Mouse (Mus musculus): ENCODE measurements around the gene Vmn1r195. TPM values are rescaled to one million over a fixed set of nuclear protein-coding genes. Genes with fewer than 3 reads are reported as not detected.
"Not testable (repeated sequence)": the region's sequence is repeated elsewhere in the genome, so short reads cannot be mapped to it uniquely, and the experiment has no call there.

Vmn1r195 gene
- not detected in 2 replicates for polyA plus RNA-seq (2012; rRNA removed)

DNA sequence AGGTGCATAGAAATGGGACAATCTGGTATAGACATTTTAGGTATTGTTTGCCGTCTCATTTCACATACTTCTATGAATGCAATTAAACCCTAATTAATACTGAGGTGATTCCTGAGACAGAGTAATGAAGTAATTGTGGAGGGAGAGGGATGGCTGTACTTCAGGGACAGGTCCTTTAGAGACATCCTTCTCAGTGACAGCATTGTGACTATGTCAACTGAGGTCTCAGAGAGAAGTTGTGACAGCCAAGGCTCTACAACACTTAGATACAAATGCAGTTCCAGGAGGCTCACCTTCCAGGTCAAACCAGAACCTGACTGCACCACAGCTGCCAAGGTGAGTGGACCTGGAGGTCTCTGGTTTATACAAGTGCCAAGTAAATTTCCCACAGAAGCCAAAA is at the start of gene Vmn1r195:
TSS of gene Vmn1r195 (plus strand) at position 301 of the 400 bp plus-strand sequence.
- H3K27ac ChIP-seq (ENCODE audit: control insufficient read depth, insufficient read depth, low read depth, low read length); H3K4me1 ChIP-seq (ENCODE audit: control insufficient read depth, insufficient read depth, low read length); H3K36me3 ChIP-seq (ENCODE audit: control insufficient read depth, insufficient read depth, low read length); H3K4me3 ChIP-seq (ENCODE audit: control insufficient read depth, low read depth, low read length); H3K27me3 ChIP-seq (ENCODE audit: control insufficient read depth, insufficient read depth, low read length): not testable (repeated sequence)

- not testable (repeated sequence) for H3K4me3 ChIP-seq (ENCODE audit: control insufficient read depth, low read depth, low read length); H3K36me3 ChIP-seq (ENCODE audit: control insufficient read depth, insufficient read depth, low read length); H3K27me3 ChIP-seq (ENCODE audit: control insufficient read depth, insufficient read depth, low read length); H3K27ac ChIP-seq (ENCODE audit: control insufficient read depth, insufficient read depth, low read depth, low read length); H3K4me1 ChIP-seq (ENCODE audit: control insufficient read depth, insufficient read depth, low read length)
Measured at GRCm38 (mm10) chr13:22223060-22223459, 47.3 kb upstream of the Vmn1r195 start, which contains the start of gene Vmn1r193. TSS of gene Vmn1r193 (minus strand) at chr13:22223160.

- Histone ChIP-seq H3K36me3 (ENCODE audit: control insufficient read depth, insufficient read depth, low read length) (no peaks in the 10 kb centered on the region), H3K4me1 (ENCODE audit: control insufficient read depth, insufficient read depth, low read length) (no peaks in the 10 kb centered on the region), H3K27me3 (ENCODE audit: control insufficient read depth, insufficient read depth, low read length) (no peaks in the 10 kb centered on the region), H3K4me3 (ENCODE audit: control insufficient read depth, low read depth, low read length) (no peak within 1 kb of the TSS), H3K27ac (ENCODE audit: control insufficient read depth, insufficient read depth, low read depth, low read length) (no peak within 1 kb of the TSS)
- TF ChIP-seq CTCF (IDR thresholded peaks at IDR 0.05; ENCODE audit: control insufficient read depth, insufficient read depth, insufficient replicate concordance, low read depth, low read length), result no peak
- TF ChIP-seq POLR2A (IDR thresholded peaks at IDR 0.05; ENCODE audit: control insufficient read depth, low read depth, low read length), result no peak
Measured at GRCm38 (mm10) chr13:22243915-22244314, 26.4 kb upstream of the Vmn1r195 start, which contains the start of gene Vmn1r194. TSS of gene Vmn1r194 (plus strand) at chr13:22244215.

DNA sequence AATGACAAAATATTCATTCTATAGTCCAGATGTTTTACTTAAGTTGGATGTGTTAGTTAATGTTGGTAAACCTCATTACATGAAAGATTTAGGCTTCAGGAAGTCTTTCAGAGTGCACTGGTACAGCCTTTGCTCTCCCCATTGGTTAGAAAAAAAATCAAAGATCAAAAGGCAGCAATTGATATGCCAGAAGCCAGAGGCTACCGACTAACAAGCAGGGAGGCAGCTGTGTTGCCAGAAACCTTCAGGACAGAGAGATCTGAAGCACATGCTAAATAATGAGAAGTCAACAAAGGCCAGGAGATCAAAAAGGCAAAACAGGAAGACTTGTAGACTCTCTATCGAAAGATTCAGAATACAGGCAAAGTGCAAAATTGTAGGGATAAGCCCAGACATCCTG is 1.4 kb downstream of the Vmn1r195 start:
- Histone ChIP-seq H3K36me3 (ENCODE audit: control insufficient read depth, insufficient read depth, low read length) (no peaks in the 10 kb centered on the region), H3K27ac (ENCODE audit: control insufficient read depth, insufficient read depth, low read depth, low read length) (no peak overlapping the region), H3K4me1 (ENCODE audit: control insufficient read depth, insufficient read depth, low read length) (no peaks in the 10 kb centered on the region), H3K4me3 (ENCODE audit: control insufficient read depth, low read depth, low read length) (no peak overlapping the region), H3K27me3 (ENCODE audit: control insufficient read depth, insufficient read depth, low read length) (no peaks in the 10 kb centered on the region)
- TF ChIP-seq POLR2A (IDR thresholded peaks at IDR 0.05; ENCODE audit: control insufficient read depth, low read depth, low read length) (no peak), CTCF (IDR thresholded peaks at IDR 0.05; ENCODE audit: control insufficient read depth, insufficient read depth, insufficient replicate concordance, low read depth, low read length) (no peak)

GRCm38 (mm10) chr13:22284578-22284977 is 14.3 kb downstream of the Vmn1r195 start:
- no peak overlapping the region for H3K27ac ChIP-seq (ENCODE audit: control insufficient read depth, insufficient read depth, low read depth, low read length)
- H3K36me3 ChIP-seq (ENCODE audit: control insufficient read depth, insufficient read depth, low read length), result no peaks in the 10 kb centered on the region
- H3K4me1 ChIP-seq (ENCODE audit: control insufficient read depth, insufficient read depth, low read length), result no peaks in the 10 kb centered on the region
- no peaks in the 10 kb centered on the region for H3K27me3 ChIP-seq (ENCODE audit: control insufficient read depth, insufficient read depth, low read length)
- H3K4me3 ChIP-seq (ENCODE audit: control insufficient read depth, low read depth, low read length), result no peak overlapping the region
- TF ChIP-seq CTCF (IDR thresholded peaks at IDR 0.05; ENCODE audit: control insufficient read depth, insufficient read depth, insufficient replicate concordance, low read depth, low read length) (no peak), POLR2A (IDR thresholded peaks at IDR 0.05; ENCODE audit: control insufficient read depth, low read depth, low read length) (no peak)

DNA sequence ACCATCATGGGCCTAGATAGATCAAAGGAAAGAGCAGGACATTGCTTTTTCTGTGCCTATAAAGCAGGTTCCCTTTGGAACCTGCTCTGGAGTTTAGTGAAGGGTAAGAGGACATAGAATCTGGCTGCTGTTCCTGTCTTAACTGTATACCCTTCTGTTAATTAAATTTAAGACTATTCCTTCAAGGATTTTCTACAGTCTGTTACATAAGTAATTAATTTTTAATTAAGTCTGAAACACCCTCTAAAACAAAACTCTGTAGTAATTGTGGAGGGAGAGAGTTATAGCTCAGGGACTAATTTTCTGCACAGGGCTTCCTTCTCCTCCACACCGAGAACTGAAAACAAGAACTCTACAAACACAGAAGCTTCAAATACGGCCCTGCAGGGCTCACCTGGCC is 19.3 kb downstream of the Vmn1r195 start, which contains the start of gene Vmn1r196:
TSS of gene Vmn1r196 (plus strand) at position 301 of the 400 bp plus-strand sequence.
- no peaks in the 10 kb centered on the region; the same call in 1 of the 2 replicates for H3K4me1 ChIP-seq (ENCODE audit: control insufficient read depth, insufficient read depth, low read length)
- no peaks in the 10 kb centered on the region for H3K27me3 ChIP-seq (ENCODE audit: control insufficient read depth, insufficient read depth, low read length)
- H3K27ac ChIP-seq (ENCODE audit: control insufficient read depth, insufficient read depth, low read depth, low read length), result no peak within 1 kb of the TSS
- no peaks in the 10 kb centered on the region for H3K36me3 ChIP-seq (ENCODE audit: control insufficient read depth, insufficient read depth, low read length)
- TF ChIP-seq POLR2A (IDR thresholded peaks at IDR 0.05; ENCODE audit: control insufficient read depth, low read depth, low read length) (no peak), CTCF (IDR thresholded peaks at IDR 0.05; ENCODE audit: control insufficient read depth, insufficient read depth, insufficient replicate concordance, low read depth, low read length) (no peak)
- H3K4me3 ChIP-seq (ENCODE audit: control insufficient read depth, low read depth, low read length), result no peak within 1 kb of the TSS

- H3K4me1 ChIP-seq (ENCODE audit: control insufficient read depth, insufficient read depth, low read length); H3K27ac ChIP-seq (ENCODE audit: control insufficient read depth, insufficient read depth, low read depth, low read length); H3K4me3 ChIP-seq (ENCODE audit: control insufficient read depth, low read depth, low read length); H3K27me3 ChIP-seq (ENCODE audit: control insufficient read depth, insufficient read depth, low read length); H3K36me3 ChIP-seq (ENCODE audit: control insufficient read depth, insufficient read depth, low read length): not testable (repeated sequence)
Measured at GRCm38 (mm10) chr13:22308075-22308474, 37.8 kb downstream of the Vmn1r195 start.

DNA sequence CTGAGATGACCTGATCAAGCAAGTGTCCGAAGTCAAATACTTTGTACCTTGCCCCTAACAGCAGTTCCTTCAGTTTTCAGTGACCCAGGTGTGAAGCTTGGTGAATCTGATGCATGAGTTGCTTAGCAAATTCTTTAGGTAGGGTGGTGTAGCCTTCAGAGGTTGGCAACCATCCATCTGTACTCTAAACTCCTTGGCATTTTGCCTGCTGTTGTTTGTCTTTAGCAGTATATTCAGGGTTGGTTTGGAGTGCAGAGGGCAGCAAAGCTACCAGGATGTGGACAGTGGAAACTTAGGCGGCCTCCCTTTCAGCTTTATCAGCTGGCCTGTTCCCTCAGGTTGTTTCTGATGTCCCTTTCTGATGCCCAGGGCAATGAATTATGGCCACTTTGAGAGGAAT is 45.0 kb downstream of the Vmn1r195 start:
- no peak overlapping the region for H3K27ac ChIP-seq (ENCODE audit: control insufficient read depth, insufficient read depth, low read depth, low read length)
- no peaks in the 10 kb centered on the region for H3K27me3 ChIP-seq (ENCODE audit: control insufficient read depth, insufficient read depth, low read length)
- H3K36me3 ChIP-seq (ENCODE audit: control insufficient read depth, insufficient read depth, low read length), result no peaks in the 10 kb centered on the region
- no peak overlapping the region for H3K4me3 ChIP-seq (ENCODE audit: control insufficient read depth, low read depth, low read length)
- no peaks in the 10 kb centered on the region for H3K4me1 ChIP-seq (ENCODE audit: control insufficient read depth, insufficient read depth, low read length)
- TF ChIP-seq CTCF (IDR thresholded peaks at IDR 0.05; ENCODE audit: control insufficient read depth, insufficient read depth, insufficient replicate concordance, low read depth, low read length) (no peak), POLR2A (IDR thresholded peaks at IDR 0.05; ENCODE audit: control insufficient read depth, low read depth, low read length) (no peak)
